Mouse (Mus musculus) inflammation-experienced regulatory T-cells, adult 6 months (primary cell): ENCODE measurements at regions not wholly inside any gene's neighbourhood (a gene's known extent, or its start where the extent isn't known, plus 50 kb on each side); places are given as distances from the start of the nearest gene placed in this dataset.

Source experiments
- ATAC-seq: one replicate; pipeline ENCODE4 v1.8.0; 2017

DNA sequence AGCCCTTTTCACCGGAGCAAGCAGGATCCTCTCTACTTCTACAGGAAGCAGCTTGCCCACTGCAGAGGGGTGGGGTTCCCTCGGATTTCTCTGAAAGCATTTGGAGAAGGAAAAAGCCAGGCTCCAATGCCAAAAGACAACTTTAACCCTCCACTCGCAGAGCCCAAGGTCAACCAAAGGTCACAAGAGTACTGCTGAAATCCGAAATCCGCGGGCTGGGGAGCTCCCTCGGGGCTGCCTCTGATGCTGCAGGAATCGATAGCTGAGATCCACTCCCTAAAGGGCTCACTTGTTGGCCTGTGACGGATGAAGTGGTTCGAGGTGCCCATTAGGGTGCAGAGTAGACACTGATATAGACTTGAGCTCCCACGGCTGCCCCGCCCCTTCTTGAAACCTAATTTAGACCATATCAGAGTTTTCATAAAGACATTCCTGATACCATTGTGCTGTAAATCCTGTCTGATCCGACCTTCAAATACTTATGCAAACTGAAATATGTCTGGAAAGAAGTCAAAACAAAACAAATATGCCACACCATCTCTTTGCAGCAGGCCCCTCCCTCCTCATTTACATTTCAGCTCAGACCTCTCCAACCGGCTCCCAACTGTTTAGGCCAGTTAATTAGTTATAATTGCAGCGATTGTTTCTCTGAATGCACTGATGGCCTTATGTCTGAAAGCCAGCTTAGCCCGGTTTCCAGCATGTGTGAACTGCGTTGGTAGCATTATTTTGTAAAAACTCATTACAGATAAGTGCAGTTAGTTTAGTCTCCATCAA is 170.8 kb upstream of the Map3k1 start:
- no peak for ATAC-seq

DNA sequence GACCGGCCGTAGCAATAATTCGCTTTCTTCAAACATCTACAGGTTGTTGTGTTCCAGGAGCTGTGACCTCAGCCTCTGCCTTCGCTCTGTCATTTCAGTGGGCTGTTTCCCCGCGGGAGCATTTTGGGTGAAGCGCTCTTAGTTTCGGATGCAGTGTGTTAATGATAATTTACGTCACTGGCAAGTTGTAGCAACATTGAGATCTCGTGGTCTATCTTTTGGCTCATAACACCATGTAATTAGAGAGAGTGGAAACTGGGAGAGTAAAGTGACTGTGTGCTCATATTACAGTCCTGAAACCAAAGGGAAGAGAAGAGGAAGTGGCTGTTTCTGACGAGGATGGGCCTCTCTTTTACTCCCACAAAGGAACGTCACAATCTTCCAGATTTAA is 171.4 kb upstream of the Map3k1 start:
- no peak for ATAC-seq

DNA sequence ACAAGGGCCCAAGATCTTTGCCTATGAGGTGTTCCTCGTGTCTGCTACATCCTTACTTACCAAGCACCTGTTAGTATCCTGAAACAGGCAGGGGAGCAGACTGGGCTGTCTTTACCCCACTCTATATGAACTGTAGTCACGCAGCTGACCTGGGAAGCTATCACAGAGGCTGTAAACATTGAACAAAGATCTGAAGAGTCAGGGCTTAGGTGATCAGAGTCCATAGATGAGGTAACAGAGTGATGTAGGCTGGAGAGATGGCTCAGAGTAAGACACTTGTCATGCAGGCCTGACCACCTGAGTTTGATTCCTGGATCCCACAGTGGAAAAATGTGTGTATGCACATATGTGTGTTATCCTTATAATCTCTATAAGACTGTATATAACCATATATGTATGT is 172.3 kb upstream of the Map3k1 start:
- ATAC-seq: no peak

DNA sequence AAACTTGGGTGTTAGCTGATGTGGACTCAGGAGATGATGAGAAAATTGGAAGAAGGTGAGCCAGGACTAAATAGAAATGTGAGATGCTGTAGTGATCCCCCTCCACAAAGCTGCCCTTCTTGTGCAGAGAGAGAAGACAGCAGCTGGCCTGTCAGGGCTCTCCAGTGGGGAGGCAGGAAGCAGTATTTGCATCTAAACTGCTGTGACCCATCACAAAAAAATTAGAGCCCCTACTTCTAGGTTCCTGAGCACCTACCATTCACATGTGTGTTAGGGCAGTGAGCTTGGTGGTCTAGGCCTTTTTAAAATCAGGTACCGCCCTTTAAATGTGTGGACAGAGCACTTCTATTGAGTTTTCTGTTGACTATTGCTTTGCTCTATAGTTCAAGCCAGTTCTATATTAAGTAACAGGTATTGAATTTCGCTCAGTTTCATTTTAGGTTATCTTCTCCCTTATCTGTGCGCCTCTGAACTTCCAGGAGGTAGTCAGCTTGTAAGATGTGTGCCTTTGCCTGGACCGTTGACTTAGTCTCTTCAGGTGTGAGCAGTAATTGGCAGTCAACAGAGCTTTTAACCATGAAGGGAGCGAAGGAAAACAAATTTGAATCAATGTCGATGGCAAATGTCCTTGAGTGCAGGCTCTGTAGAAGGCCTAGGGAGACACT is 174.1 kb upstream of the Map3k1 start:
- no peak for ATAC-seq

DNA sequence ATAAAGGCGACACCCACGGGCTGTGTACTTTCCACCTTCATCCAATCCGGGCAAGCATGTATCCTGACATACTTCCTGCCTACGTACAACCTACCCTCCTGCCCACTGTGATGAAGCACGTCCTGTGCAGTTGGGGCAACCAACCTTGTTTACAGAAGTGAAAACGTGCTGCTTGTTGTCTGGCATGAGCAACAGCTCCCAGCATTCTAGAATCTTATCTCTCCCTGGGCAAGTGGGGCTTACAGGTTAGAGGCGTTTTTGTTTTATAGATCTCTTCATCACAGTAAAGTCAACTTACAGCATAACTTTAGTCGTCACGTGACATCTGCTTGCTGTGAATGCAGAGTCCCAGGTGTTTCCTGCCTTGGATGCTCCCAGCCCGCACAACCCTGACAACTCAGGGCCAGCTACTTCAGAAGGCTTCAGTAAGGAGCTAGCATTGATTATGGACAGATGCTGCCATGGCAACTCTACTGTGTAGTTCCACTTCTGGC is 175.3 kb upstream of the Map3k1 start:
- peak; percentile 98 for ATAC-seq

DNA sequence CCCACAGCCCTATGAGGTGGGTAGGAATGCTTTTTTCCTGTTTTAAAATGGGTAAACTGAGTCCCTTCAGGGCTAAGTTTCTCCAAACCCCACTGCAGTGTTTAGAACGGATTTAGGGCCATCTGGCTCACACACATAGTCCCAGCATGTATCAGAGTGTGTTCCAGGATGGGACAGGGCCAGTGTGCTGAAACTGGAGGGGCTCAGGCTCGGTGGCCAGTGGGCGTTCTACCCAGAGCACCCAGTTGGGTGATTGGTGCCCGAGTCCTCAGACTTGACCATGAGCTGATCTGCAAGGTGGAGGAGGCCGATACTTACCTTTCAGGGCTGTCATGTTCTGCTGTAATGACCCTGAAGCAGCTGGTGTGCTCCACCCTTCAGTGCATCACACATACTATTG is 176.6 kb upstream of the Map3k1 start:
- no peak for ATAC-seq

DNA sequence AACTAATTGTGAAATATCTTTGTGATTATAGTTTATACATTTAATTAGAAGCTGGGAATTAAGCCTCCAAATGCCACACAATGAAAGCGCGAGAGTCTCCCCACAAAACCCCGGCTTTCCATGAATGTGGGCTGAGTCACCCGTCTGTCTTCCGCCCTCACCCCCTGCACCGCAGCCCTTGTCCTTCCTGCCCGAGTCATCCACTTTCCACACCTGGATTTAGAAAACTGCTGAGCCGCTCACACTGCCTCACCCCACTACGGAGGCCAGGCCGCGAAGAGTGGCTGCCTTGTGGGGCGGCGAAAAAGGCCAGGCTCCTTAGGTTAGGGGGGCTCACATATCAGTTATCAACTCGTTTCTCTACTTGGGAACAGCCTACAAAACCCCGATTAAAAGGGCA is 177.9 kb upstream of the Map3k1 start:
- no peak for ATAC-seq

DNA sequence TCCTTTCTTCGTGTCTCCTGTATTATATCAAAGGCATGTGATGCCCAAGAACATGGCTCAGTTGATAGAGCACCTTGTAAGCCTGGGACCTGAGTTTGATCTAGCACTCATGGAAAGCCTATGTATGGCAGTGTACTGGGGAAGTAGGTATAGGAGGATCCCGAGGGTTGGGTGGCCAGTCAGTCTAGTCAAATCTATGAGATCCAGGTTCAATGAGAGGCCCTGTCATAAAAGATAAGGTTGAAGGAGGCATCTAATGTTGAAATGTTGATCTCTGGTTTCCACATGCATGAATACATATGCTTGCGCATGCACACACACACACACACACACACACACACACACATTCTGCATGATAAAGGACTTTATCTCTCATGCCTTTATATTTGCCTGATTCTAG is 178.6 kb upstream of the Map3k1 start:
- ATAC-seq: no peak

DNA sequence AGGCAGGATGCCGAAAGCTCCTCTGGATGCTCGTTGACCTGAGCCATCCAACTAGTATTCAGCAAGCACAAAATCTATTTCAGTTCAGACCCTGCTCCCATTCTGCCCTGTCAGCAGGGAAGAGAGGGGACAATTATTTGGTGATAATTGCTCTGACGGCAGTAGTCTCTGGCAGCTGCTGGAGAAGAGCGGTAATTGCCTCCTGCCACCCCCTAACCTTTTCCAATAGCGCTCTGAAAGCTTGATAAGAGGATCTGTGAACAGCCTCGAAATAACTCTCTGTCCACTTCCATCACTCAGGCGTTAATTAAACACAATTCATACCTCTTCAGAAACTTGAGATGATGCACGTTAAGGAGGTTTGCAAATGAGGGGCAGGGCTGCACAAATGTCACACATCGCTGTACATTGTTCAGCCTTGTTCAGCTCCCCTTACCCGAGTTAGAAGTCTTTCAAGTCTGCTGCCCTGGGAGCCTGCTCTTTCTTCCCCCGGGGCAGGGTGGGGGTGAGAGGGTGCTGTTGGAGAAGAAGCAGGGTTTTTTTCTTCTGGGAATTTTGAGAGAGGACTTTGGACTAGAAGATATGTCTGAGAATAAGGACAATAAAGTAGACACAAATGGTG is 182.2 kb upstream of the Map3k1 start:
- no peak for ATAC-seq

DNA sequence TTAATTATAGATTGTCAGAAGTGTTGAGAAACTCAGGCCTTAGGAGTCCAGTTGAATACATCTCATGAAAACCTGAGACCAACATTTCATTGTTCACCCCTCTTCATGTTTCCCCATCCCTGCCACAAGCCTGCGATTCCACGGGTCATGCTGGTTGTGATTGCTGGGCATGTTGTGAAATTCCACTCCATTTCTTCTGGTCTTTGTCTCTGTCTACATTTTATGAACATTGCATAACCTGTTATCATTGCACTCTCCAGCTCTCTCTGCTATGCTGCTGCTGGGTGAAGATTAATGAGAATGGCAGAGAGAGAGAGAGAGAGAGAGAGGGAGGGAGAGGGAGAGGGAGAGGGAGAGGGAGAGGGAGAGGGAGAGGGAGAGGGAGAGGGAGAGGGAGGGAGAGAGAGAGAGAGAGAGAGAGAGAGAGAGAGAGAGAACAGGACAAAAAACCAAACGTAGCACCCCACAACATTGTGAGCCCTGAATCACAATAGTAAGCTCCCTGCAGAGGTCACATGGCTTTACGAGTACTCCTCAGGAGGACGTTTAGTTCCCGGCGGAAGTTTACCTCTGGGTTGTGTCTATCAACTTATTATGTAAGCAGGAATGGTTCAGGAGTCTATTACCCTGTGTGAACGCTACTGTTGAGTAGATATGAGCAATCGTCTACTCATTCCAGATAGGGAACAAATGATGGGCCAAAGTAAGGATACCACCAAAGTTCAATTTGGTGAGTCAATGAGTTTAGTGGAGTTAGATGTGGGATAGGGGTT is 183.5 kb upstream of the Map3k1 start:
- no peak for ATAC-seq

DNA sequence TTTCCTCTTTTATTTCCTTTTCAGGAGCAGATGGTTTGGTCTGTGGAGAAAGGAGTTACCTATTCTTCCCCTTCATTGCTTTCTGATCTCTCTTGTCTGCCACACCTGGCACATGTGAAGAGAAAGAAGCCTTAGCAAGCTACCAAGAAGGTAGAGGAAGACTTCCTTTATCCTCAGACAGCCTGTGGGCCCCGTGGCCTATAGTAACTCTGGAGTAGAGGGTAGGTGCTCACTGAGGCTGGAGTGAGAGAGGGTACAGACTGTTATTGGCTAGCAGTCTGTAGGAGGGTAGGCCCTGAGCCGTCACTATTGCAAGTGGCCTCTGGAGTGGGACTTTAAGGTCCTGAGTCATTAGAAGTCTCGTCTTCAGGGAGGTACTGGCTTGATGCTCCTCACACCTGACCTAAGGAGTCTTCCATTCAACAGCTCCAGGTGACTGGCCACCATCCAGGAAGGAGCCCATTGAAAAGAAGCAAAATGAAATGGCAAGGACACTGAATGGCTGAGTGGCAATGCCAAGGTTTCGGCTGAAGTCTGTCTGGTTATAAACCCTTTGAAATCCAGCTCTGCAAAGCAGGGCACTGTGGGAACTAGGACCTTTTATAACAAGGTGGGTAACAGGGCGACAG is 186.2 kb upstream of the Map3k1 start:
- no peak for ATAC-seq

DNA sequence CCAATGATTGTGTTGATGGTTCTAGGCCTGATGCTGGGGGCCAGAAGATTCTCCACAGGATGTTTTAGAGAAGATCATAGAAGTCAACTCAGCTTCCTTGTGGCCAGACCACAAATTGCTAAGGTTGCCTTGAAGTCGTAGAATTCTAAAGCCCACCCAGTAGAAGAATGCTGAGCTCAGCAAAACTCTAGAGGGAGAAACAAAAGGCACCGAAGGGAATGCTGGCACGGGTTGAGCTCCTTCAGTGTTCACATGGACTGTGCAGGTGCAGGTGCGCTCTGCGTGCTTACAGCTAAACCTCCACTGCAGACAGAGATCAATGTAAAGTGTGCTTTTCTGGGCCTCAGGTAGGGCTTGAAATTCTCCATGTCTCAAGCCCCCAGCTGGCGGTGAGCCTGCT is 186.9 kb upstream of the Map3k1 start:
- no peak for ATAC-seq

DNA sequence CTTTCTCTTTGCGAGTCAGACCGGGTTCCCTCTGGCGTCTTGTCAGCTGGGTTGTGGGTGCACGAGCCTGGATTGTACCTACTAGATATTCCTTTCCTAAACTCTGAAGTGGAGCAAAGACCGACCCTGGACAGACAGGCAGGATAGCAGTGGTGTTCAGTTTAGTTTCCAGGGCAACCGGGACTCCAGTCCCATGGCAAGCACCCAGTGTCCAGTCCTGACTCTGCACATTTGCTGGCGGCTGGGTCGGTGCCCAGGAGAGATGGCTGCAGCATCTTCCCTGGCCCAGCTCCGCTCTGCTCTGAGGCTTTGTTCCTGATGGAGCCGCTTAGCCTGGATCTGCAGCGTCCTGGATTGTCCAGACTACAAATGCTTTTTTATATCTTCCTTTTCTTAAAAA is 188.1 kb upstream of the Map3k1 start:
- ATAC-seq: no peak

DNA sequence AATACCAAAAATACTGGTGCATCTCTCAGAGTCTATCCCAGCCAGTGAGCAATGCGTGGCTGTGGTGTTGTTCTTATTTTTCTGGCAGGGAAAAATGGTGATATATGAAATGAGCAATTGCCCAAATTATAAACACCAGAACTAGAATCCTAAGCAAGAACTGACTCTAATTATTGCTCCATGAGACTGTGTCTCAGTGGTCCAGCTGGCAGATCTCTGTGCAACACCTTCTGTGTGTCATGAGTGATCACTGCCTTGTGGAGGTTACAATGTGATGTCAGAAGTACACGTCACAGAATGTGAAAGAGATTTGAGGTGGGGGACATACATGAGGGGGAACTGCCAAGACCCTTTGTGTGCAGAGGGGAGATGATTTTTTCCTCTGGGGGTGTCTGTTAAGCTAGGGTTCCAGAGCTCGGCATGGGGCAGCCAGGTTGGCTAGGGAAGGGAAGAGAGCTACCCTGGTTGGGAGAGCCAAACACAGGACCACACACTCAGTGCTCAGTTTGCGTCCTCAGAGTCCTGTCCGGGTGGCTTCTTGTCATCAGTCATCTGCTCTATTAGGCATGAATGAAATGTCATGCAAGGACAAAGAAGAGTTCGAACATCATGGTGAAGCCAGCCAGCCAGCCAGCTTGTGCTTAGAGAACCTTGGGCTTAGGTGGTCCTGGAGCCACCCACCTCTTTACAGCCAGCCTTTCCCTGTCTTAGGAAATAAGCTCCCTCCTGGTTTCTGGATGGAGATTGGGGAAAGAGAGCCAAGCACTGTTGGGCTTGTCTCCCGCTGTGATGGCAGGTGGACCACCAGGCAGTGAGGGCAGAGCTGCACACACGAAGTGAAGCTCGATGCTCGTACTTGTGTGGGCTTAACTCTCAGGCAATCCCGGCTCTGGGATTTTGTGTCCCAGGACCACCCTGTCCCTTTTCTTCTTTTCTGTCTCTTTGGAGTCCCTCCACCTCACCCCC is 189.5 kb upstream of the Map3k1 start:
- ATAC-seq: no peak

DNA sequence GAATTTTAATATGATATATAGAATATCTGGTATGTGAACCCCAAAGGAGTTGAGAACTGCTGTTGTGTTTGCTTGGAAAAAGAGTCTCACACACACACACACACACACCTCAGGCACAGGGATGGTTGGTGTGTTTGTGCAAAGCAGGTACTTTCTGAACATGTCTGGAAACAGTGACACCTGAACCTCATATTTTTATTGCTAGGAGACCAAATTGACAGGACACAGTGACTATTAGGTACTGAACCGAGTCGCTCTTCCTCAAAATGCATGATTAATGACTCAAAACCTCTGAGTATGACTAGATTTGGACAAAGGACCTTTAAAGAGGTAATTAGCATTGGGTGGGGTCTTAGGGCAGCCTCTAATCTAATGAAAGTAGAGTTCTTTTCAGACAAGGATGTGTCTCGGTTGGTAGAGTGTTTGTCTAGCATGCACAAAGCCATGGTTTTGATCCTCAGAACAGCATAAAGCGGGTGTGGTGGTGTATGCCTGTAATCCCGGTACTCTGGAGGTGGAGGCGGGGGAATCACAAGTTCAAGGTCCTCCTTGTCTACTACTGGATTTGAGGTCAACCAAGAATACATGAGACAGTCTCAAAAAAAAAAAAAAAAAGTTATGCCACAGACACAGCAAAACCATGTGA is 191.0 kb upstream of the Map3k1 start:
- no peak for ATAC-seq

DNA sequence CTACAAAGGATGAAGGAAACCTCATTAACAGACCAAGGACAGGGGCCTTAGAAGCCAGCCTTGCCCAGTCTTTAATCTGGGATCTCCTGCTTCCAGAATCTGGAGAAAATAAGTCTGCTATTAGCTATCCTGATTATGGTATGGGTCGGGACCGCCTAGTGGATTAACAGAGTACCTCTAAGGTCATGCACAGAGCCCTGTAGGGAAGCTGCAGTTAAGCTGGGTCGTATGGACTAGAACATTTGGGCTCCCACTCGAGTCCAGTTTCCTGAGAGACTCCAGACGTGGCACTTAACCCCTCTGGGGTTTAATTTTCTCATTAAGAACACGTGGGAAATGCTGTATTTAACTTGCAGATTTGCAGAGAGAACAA is 191.5 kb upstream of the Map3k1 start:
- ATAC-seq: no peak

DNA sequence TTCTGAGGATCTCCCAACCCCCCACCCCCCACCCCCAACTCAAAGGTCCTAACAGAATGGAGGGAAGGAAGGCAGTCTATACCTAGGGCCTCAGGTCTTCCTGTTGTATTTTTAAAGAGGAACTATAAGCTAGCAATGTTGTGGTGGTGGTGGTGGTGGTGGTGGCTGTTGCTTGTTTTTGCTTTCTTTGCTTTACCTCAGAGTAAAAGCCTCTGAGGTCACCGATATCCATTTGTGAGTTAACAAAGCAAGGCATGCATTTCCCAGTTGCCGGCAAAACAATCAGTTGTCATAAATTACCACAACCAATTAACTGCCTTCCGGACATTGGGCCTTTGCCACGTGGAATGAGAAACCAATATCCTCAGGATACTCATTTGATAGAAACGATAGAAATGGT is 191.9 kb upstream of the Map3k1 start:
- peak; percentile 20 for ATAC-seq

DNA sequence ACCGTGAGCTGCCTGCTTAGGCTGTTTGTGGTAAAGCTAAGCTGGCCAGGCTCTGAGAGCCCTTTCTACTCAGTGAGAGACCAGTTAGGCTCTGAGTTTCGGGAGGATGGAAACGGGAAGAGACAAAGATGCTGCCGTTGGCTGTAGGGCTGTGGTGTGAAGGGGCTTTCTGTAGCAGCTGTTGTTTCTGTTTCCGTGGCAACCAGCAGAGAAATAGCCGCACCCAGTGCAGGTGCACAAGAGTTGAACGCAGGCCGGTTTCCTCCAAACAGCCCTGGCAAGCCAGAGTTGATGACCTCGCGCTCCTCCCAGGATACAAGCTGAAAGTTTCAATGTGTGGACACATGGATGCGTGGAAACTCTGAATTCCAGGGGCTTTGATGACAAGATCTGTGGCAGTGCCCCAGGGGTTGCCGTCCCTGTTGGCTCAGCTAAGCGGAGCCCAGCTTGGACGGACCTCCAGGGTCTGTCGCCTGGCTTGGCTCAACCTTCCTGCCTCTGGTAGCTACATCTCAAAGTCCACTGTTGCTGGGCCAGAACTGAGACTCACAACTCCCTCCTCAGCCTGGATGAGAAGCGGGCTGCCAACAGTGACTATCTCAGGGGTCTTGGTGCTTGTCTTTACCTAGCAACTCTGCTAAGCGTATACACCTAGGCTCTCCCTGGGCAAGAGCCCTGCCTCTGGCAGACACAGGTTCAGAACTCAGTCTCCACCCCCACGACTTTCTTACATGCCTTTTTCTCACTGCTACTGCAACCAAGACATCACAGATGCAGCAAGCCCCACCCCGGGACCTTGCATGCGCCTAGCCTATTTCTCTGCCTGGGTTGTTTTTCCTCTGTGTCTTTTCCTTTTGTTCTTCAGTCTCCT is 192.6 kb upstream of the Map3k1 start:
- ATAC-seq: peak; percentile 83

DNA sequence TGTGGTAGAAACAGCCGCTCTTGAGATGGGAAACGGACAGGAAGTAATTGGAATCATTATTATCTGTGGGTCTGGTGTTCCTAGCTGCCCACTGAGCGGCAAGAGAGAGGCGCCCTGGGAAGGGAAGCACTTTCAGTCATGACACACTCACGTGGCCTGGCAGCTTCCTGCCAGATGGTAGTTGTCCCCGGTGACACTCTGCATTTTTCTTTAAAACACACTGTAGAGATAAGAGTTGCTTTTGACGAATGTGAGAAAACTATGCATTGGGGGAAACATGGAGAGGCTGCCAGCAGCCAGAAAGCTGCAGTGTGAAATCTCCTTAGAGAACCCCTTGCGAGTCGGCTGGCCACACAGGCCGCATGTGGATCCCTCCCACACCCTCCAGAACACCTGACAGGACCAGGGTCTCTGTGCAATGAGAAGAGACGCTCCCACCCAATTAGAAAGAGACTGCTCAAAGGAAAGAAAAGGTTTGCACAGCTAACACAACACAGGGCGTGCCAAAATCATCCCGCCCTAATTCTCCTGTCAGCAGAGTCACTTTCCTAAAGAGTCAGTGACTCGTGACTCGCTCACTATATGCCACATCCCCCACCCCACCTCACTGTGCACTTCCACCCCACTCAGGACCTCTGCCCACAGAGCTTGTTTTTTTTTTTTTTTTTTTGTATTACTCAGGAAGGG is 194.0 kb upstream of the Map3k1 start:
- ATAC-seq: peak; percentile 45
